Comparison of ENCODE assay signal across 12 mouse cellular contexts in the genomic region with DNA sequence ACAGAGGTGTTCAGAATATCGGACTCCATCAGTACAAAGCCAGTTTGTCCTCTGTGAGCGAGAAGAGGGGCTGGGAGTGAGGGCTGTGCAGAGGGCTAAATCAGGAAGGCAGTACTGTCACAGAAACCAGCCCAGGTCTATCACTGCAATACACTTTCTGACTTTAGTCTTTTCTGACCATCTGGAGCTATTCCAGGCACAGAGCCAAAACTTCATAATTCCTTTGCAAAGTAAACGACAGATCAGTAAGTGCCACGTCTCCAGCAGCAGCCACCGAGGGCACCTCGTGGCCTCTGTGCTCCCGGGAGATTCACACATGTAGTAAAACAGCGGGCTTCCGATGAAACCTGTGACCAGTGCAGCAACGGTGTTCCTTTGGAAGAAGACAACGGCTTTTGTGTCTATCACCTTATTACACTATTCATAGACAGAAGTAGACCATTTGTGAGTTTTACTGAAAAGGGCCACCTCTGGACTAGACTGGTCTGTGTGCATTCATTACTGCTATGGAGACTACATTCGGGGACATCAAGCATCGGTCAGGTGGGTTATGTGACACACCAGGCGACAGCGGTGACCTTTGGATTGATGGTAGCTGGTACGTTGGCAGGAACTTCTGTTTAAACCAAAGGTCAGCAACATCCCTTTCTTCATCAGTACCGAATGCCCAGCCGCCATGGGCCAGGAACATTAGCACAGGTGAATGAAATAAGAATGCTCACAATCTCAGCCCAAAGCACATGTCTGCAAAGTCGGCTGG. TPM values are rescaled to one million over a fixed set of nuclear protein-coding genes. Genes with fewer than 3 reads are reported as not detected.
DNase-seq lines count a peak whose midpoint lies in the region; ATAC-seq and TF ChIP-seq lines count a peak whose summit lies in the region.
"Had no signal": no experiment of that assay in that cellular context is flagged by ENCODE, and none has a peak within 500 bp of the region (broad histone marks: within the 10 kb centered on the region; RNA-seq: fewer than 3 reads in every experiment).

No protein-coding gene starts in this region.

- H3K9me3 ChIP-seq in heart, embryonic 11.5 days (replicated peaks; ENCODE audit: control insufficient read depth, low read length), result no peaks in the 10 kb centered on the region
- H3K9me3 ChIP-seq in kidney, embryonic 15.5 days (replicated peaks), result no peaks in the 10 kb centered on the region
- H3K9me3 ChIP-seq in hindbrain, postnatal 0 days (ENCODE audit: low read length), result no peaks in the 10 kb centered on the region
- H3K9me3 ChIP-seq: embryonic facial prominence, embryonic 12.5 days had no signal

- H3K27me3 ChIP-seq in heart, embryonic 11.5 days (ENCODE audit: control insufficient read depth, insufficient read depth, low read length), result no peaks in the 10 kb centered on the region
- H3K27me3 ChIP-seq in kidney, embryonic 15.5 days, result no peaks in the 10 kb centered on the region
- H3K27me3 ChIP-seq in hindbrain, postnatal 0 days (ENCODE audit: insufficient read depth, low read length), result no peaks in the 10 kb centered on the region
- H3K27me3 ChIP-seq: embryonic facial prominence, embryonic 12.5 days had no signal

- peak overlapping the region; percentile 62 for H3K27ac ChIP-seq in heart, embryonic 11.5 days (ENCODE audit: low read depth, low read length)
- H3K27ac ChIP-seq in kidney, embryonic 15.5 days, result peak overlapping the region; percentile 66
- H3K27ac ChIP-seq in hindbrain, postnatal 0 days, result no peak overlapping the region
- H3K27ac ChIP-seq: embryonic facial prominence, embryonic 12.5 days had no signal

- ATAC-seq in heart, embryonic 11.5 days (replicated peaks; ENCODE audit: insufficient number of reproducible peaks, low FRiP score, low TSS enrichment), result no peak
- no peak for ATAC-seq in kidney, embryonic 15.5 days (replicated peaks; ENCODE audit: low FRiP score)
- no peak for ATAC-seq in hindbrain, postnatal 0 days
- ATAC-seq: forebrain, embryonic 16.5 days had no signal

- no peak overlapping the region for H3K4me2 ChIP-seq in heart, embryonic 11.5 days
- H3K4me2 ChIP-seq in kidney, embryonic 15.5 days, result no peak overlapping the region
- no peak overlapping the region for H3K4me2 ChIP-seq in hindbrain, postnatal 0 days (ENCODE audit: low read depth, low read length)
- H3K4me2 ChIP-seq: embryonic facial prominence, embryonic 12.5 days had no signal

- H3K4me1 ChIP-seq in heart, embryonic 11.5 days (ENCODE audit: control insufficient read depth, insufficient read depth, low read length), result peaks cover 50% of the 10 kb centered on the region
- peaks cover 80% of the 10 kb centered on the region for H3K4me1 ChIP-seq in kidney, embryonic 15.5 days
- peaks cover 17% of the 10 kb centered on the region for H3K4me1 ChIP-seq in hindbrain, postnatal 0 days (ENCODE audit: insufficient read depth, low read length)

- H3K36me3 ChIP-seq in heart, embryonic 11.5 days (ENCODE audit: control insufficient read depth, insufficient read depth, low read length), result no peaks in the 10 kb centered on the region
- peaks cover 15% of the 10 kb centered on the region; the same call in 1 of the 2 replicates for H3K36me3 ChIP-seq in kidney, embryonic 15.5 days
- H3K36me3 ChIP-seq in hindbrain, postnatal 0 days (ENCODE audit: insufficient read depth, low read length), result no peaks in the 10 kb centered on the region
- H3K36me3 ChIP-seq: embryonic facial prominence, embryonic 12.5 days had no signal

- no peak for TF ChIP-seq CTCF in hindbrain, postnatal 0 days (IDR thresholded peaks at IDR 0.05; ENCODE audit: low read depth)

- no peak overlapping the region for H3K4me3 ChIP-seq in heart, embryonic 11.5 days (ENCODE audit: low read depth, low read length)
- H3K4me3 ChIP-seq in kidney, embryonic 15.5 days (replicated peaks), result no peak overlapping the region
- no peak overlapping the region for H3K4me3 ChIP-seq in hindbrain, postnatal 0 days (ENCODE audit: low read length)
- H3K4me3 ChIP-seq: embryonic facial prominence, embryonic 12.5 days had no signal

- no peak overlapping the region for H3K9ac ChIP-seq in heart, embryonic 11.5 days (ENCODE audit: low read depth, low read length)
- H3K9ac ChIP-seq in kidney, embryonic 15.5 days, result no peak overlapping the region
- H3K9ac ChIP-seq in hindbrain, postnatal 0 days (replicated peaks; ENCODE audit: low read length), result no peak overlapping the region
- H3K9ac ChIP-seq: embryonic facial prominence, embryonic 12.5 days had no signal

- no peak for DNase-seq in heart, adult 8-10 months (ENCODE audit: low spot score)
- DNase-seq in kidney, adult 11 months, result no peak
- DNase-seq in 3T3-L1 (ENCODE audit: low read depth, low spot score), result peak; percentile 39
- peak; percentile 63 for DNase-seq in hindbrain, postnatal 0 days (ENCODE audit: low spot score)
- DNase-seq in layer of hippocampus, adult 9-11 months, result no peak
- DNase-seq in thymus, postnatal 25 days, result no peak
- DNase-seq: cerebellum, adult 8-10 months; thymus, postnatal 4 days had no signal

- WGBS in heart, embryonic 11.5 days (ENCODE audit: insufficient replicate concordance), result 67% methylated on average over 19 of the region's 19 CpGs
- WGBS in kidney, embryonic 15.5 days, result 64% methylated on average over 19 of the region's 19 CpGs
- WGBS in hindbrain, postnatal 0 days, result 69% methylated on average over 19 of the region's 19 CpGs

RNA-seq across cellular contexts. Expression of a gene that starts 24.2 kb away (rescaled TPM):
- 27.5 and 28.6 TPM in 2 replicates for polyA plus RNA-seq in heart, embryonic 11.5 days (2014; fragmentation: Nextera tagmentation; extraction: Ambion mirVana)
- total RNA-seq in heart, adult 8-10 months (2022), result 10 to 100 TPM; 41.8 to 50.5 (median 49.8) TPM
- polyA plus RNA-seq in kidney, embryonic 15.5 days (2015; fragmentation: Nextera tagmentation; extraction: Ambion mirVana), result 27.9 and 32.8 TPM in 2 replicates
- 14.0 and 16.0 TPM in 2 replicates for total RNA-seq in hindbrain, postnatal 0 days (2014; rRNA removed)
- 4.6 and 5.4 TPM in 2 replicates for polyA plus RNA-seq in hindbrain, postnatal 0 days (2015; fragmentation: Nextera tagmentation; extraction: Ambion mirVana)

Comparison
In these comparisons a context has a peak if more than half of its experiments do, and no peak if none do; other contexts are left out.
1. DNase-seq: peak in 3T3-L1 (single experiment) and hindbrain, postnatal 0 days (single experiment); none in heart, adult 8-10 months (single experiment), kidney, adult 11 months (single experiment), layer of hippocampus, adult 9-11 months (single experiment) and thymus, postnatal 25 days (single experiment).